Mouse (Mus musculus) limb, embryonic 14.5 days (tissue): ENCODE data around the gene Dcun1d2. TPM values are rescaled to one million over a fixed set of nuclear protein-coding genes. Genes with fewer than 3 reads are reported as not detected.
A peak's percentile ranks its signal among the peaks of the same experiment; 100 is the strongest.

ENCODE experiments used
- ATAC-seq: fragments of 200-750 bp; cut with Nextera tagmentation; 2 replicates; pipeline ENCODE4 v1.8.0; 2017; ENCODE audit warnings: low read depth, moderate number of reproducible peaks, moderate TSS enrichment; ENCODE audit not compliant: low FRiP score
- DNase-seq: peaks from one replicate; pipeline ENCODE4 v3.0.0-alpha.2; 2015; ENCODE audit warnings: low spot score
- H3K27ac ChIP-seq: fragments of 300-500 bp; sonication (generic); replicated peaks from 2 replicates; pipeline ENCODE4 v1.5.1; 2014; ENCODE audit warnings: low read depth, mild to moderate bottlenecking, low read length, moderate library complexity, mixed read lengths
- H3K27me3 ChIP-seq: fragments of 300-500 bp; sonication (generic); 2 replicates; pipeline ENCODE4 v1.6.1; 2014; ENCODE audit warnings: low read length, mixed read lengths; ENCODE audit not compliant: control insufficient read depth, insufficient read depth
- H3K36me3 ChIP-seq: fragments of 300-500 bp; sonication (generic); 2 replicates; pipeline ENCODE4 v1.6.1; 2014; ENCODE audit warnings: mild to moderate bottlenecking, low read length, moderate library complexity, mixed read lengths; ENCODE audit not compliant: control insufficient read depth, insufficient read depth
- H3K4me1 ChIP-seq: fragments of 300-500 bp; sonication (generic); 2 replicates; pipeline ENCODE4 v1.6.1; 2014; ENCODE audit warnings: antibody characterized with exemption, low read length, mixed read lengths; ENCODE audit not compliant: control insufficient read depth, insufficient read depth
- H3K4me2 ChIP-seq: fragments of 300-500 bp; sonication (generic); replicated peaks from 2 replicates; pipeline ENCODE4 v1.6.1; 2014; ENCODE audit warnings: low read depth, mild to moderate bottlenecking, low read length, moderate library complexity; ENCODE audit not compliant: severe bottlenecking
- H3K4me3 ChIP-seq: fragments of 300-500 bp; sonication (generic); replicated peaks from 2 replicates; pipeline ENCODE4 v1.5.1; 2014; ENCODE audit warnings: low read length
- H3K9ac ChIP-seq: fragments of 300-500 bp; sonication (generic); 2 replicates; pipeline ENCODE4 v1.6.1; 2014; ENCODE audit warnings: mild to moderate bottlenecking, low read depth, low read length, moderate library complexity; ENCODE audit not compliant: severe bottlenecking
- H3K9me3 ChIP-seq: fragments of 300-500 bp; sonication (generic); 2 replicates; pipeline ENCODE4 v1.6.1; 2016; ENCODE audit warnings: low read length; ENCODE audit not compliant: control insufficient read depth
- POLR2A ChIP-seq: fragments of 200-500 bp; IDR thresholded peaks from 2 replicates; pipeline ENCODE4 v1.8.0; 2012; ENCODE audit warnings: inconsistent platforms, mild to moderate bottlenecking, moderate library complexity, borderline replicate concordance; ENCODE audit not compliant: insufficient read depth, insufficient read length; ENCODE audit errors: extremely low read depth
- WGBS: fragments of 180-500 bp; shearing (Covaris S2); extraction: QIAGEN DNeasy Blood & Tissue Kit; methylation state at CpG from one replicate; pipeline ENCODE4 v1.1.7; 2014; 5-methylcytosine and 5-hydroxymethylcytosine counted together
- polyA plus RNA-seq, 2 experiments: library from polyadenylated mRNA; depleted of rRNA in 1 of 2; stranded (reverse) in 1 of 2; unstranded in 1 of 2; fragments of >200 nt; fragmentation: Nextera tagmentation in 1 of 2; extraction: Ambion mirVana in 1 of 2; gene quantifications; 2 replicates each; pipeline versions ENCODE4 v1.2.1 to v1.2.3; 2012 to 2014

Dcun1d2 gene
- polyA plus RNA-seq, 2 experiments, result 30.5 to 32.5 TPM

- H3K36me3 ChIP-seq, result no peaks in the 10 kb centered on the region
Observed at GRCm38 (mm10) chr8:13227184-13227583, 60.7 kb downstream of the Dcun1d2 start.

GRCm38 (mm10) chr8:13226288-13226687 lies 61.6 kb downstream of the Dcun1d2 start:
- no peak overlapping the region for H3K4me2 ChIP-seq
- 58% methylated on average over 6 of the region's 6 CpGs for WGBS
- H3K36me3 ChIP-seq, result no peaks in the 10 kb centered on the region
- no peaks in the 10 kb centered on the region for H3K27me3 ChIP-seq
- DNase-seq (peak; percentile 39), ATAC-seq (peak; percentile 77)
- TF ChIP-seq POLR2A, result no peak
- no peak overlapping the region for H3K4me3 ChIP-seq
- H3K4me1 ChIP-seq, result peaks cover 11% of the 10 kb centered on the region
- no peaks in the 10 kb centered on the region for H3K9me3 ChIP-seq
- no peak overlapping the region for H3K27ac ChIP-seq
- no peak overlapping the region for H3K9ac ChIP-seq

More at GRCm38 (mm10) chr8:13227184-13227583, 60.7 kb downstream of the Dcun1d2 start:
- Histone ChIP-seq H3K9ac (no peak overlapping the region), H3K27me3 (no peaks in the 10 kb centered on the region), H3K9me3 (no peaks in the 10 kb centered on the region), H3K27ac (no peak overlapping the region), H3K4me2 (no peak overlapping the region), H3K4me1 (peaks cover 11% of the 10 kb centered on the region), H3K4me3 (no peak overlapping the region)
- WGBS, result 65% methylated on average over 3 of the region's 3 CpGs
- no peak for ATAC-seq
- no peak for DNase-seq
- TF ChIP-seq POLR2A, result no peak

GRCm38 (mm10) chr8:13224426-13224825 lies 63.5 kb downstream of the Dcun1d2 start:
- no peak for TF ChIP-seq POLR2A
- no peak overlapping the region for H3K9ac ChIP-seq
- 77% methylated on average over 9 of the region's 9 CpGs for WGBS
- no peak overlapping the region for H3K27ac ChIP-seq
- ATAC-seq, result no peak
- H3K4me1 ChIP-seq, result peaks cover 8% of the 10 kb centered on the region
- no peak for DNase-seq
- no peaks in the 10 kb centered on the region for H3K9me3 ChIP-seq
- no peak overlapping the region for H3K4me2 ChIP-seq
- H3K36me3 ChIP-seq, result no peaks in the 10 kb centered on the region
- H3K27me3 ChIP-seq, result no peaks in the 10 kb centered on the region
- no peak overlapping the region for H3K4me3 ChIP-seq

GRCm38 (mm10) chr8:13218441-13218840 lies 69.5 kb downstream of the Dcun1d2 start:
- ATAC-seq (no peak), DNase-seq (no peak)
- Histone ChIP-seq H3K9me3 (no peaks in the 10 kb centered on the region), H3K4me3 (no peak overlapping the region), H3K27ac (no peak overlapping the region), H3K27me3 (no peaks in the 10 kb centered on the region), H3K4me1 (peaks cover 7% of the 10 kb centered on the region), H3K4me2 (no peak overlapping the region), H3K9ac (no peak overlapping the region), H3K36me3 (no peaks in the 10 kb centered on the region)
- WGBS, result 83% methylated on average over 4 of the region's 4 CpGs
- TF ChIP-seq POLR2A, result no peak

GRCm38 (mm10) chr8:13217986-13218385 lies 69.9 kb downstream of the Dcun1d2 start:
- Histone ChIP-seq H3K36me3 (no peaks in the 10 kb centered on the region), H3K4me2 (no peak overlapping the region), H3K9ac (no peak overlapping the region), H3K4me3 (no peak overlapping the region), H3K4me1 (peaks cover 12% of the 10 kb centered on the region), H3K9me3 (no peaks in the 10 kb centered on the region), H3K27ac (no peak overlapping the region), H3K27me3 (no peaks in the 10 kb centered on the region)
- TF ChIP-seq POLR2A, result no peak
- no peak for DNase-seq
- no peak for ATAC-seq

- H3K36me3 ChIP-seq, result no peaks in the 10 kb centered on the region
- WGBS, result 30% methylated on average over 5 of the region's 5 CpGs
- DNase-seq (no peak), ATAC-seq (no peak)
- H3K27me3 ChIP-seq, result no peaks in the 10 kb centered on the region
- no peak for TF ChIP-seq POLR2A
- H3K9me3 ChIP-seq, result no peaks in the 10 kb centered on the region
- H3K27ac ChIP-seq, result no peak overlapping the region
- H3K9ac ChIP-seq, result no peak overlapping the region
- H3K4me1 ChIP-seq, result peaks cover 12% of the 10 kb centered on the region
- H3K4me3 ChIP-seq, result no peak overlapping the region
- no peak overlapping the region for H3K4me2 ChIP-seq
Observed at GRCm38 (mm10) chr8:13217093-13217492, 70.8 kb downstream of the Dcun1d2 start.
